Mouse (Mus musculus): ENCODE measurements at regions not wholly inside any gene's neighbourhood (a gene's known extent, or its start where the extent isn't known, plus 50 kb on each side); places are given as distances from the start of the nearest gene placed in this dataset.

- no peak for DNase-seq (ENCODE audit: low spot score in 2 of 2)
Measured at GRCm38 (mm10) chr3:50813760-50814400, 370.5 kb upstream of the Slc7a11 start.

GRCm38 (mm10) chr3:50815716-50816115 lies 372.3 kb upstream of the Slc7a11 start:
- DNase-seq (ENCODE audit: low spot score in 2 of 2) = no peak

GRCm38 (mm10) chr3:50816479-50816878 lies 373.1 kb upstream of the Slc7a11 start:
- no peak for DNase-seq (ENCODE audit: low spot score in 2 of 2)

GRCm38 (mm10) chr3:50817361-50817760 lies 373.9 kb upstream of the Slc7a11 start:
- no peak for DNase-seq (ENCODE audit: low spot score in 2 of 2)

GRCm38 (mm10) chr3:50820776-50821175 lies 377.4 kb upstream of the Slc7a11 start:
- no peak for DNase-seq (ENCODE audit: low spot score in 2 of 2)

- no peak for DNase-seq (ENCODE audit: low spot score in 2 of 2)
Measured at GRCm38 (mm10) chr3:50825534-50826423, 382.4 kb upstream of the Slc7a11 start.

- no peak for DNase-seq (ENCODE audit: low spot score in 2 of 2)
Measured at GRCm38 (mm10) chr3:50826424-50826819, 383.0 kb upstream of the Slc7a11 start.

GRCm38 (mm10) chr3:50829211-50829610 lies 385.8 kb upstream of the Slc7a11 start:
- DNase-seq (ENCODE audit: low spot score in 2 of 2) = no peak

- no peak for DNase-seq (ENCODE audit: low spot score in 2 of 2)
Measured at GRCm38 (mm10) chr3:50830446-50830845, 387.0 kb upstream of the Slc7a11 start.

GRCm38 (mm10) chr3:50830926-50831325 lies 387.5 kb upstream of the Slc7a11 start:
- no peak for DNase-seq (ENCODE audit: low spot score in 2 of 2)

- DNase-seq (ENCODE audit: low spot score in 2 of 2) = no peak
Measured at GRCm38 (mm10) chr3:50842216-50842615, 382.0 kb upstream of the Noct start.

- DNase-seq (ENCODE audit: low spot score in 2 of 2) = no peak
Measured at GRCm38 (mm10) chr3:50844835-50845301, 379.4 kb upstream of the Noct start.

- DNase-seq (ENCODE audit: low spot score in 2 of 2) = no peak
Measured at GRCm38 (mm10) chr3:50845311-50845710, 378.9 kb upstream of the Noct start.

- no peak for DNase-seq (ENCODE audit: low spot score in 2 of 2)
Measured at GRCm38 (mm10) chr3:50848528-50848927, 375.7 kb upstream of the Noct start.

- DNase-seq (ENCODE audit: low spot score in 2 of 2) = no peak
Measured at GRCm38 (mm10) chr3:50851083-50851637, 373.1 kb upstream of the Noct start.

GRCm38 (mm10) chr3:50867105-50867504 lies 357.1 kb upstream of the Noct start:
- no peak for DNase-seq (ENCODE audit: low spot score in 2 of 2)

- DNase-seq (ENCODE audit: low spot score in 2 of 2) = no peak
Measured at GRCm38 (mm10) chr3:50869211-50869610, 355.0 kb upstream of the Noct start.

GRCm38 (mm10) chr3:50879050-50879449 lies 345.2 kb upstream of the Noct start:
- DNase-seq (ENCODE audit: low spot score in 2 of 2) = no peak

GRCm38 (mm10) chr3:50879595-50879994 lies 344.7 kb upstream of the Noct start:
- no peak for DNase-seq (ENCODE audit: low spot score in 2 of 2)

GRCm38 (mm10) chr3:50881437-50882248 lies 342.6 kb upstream of the Noct start:
- DNase-seq (ENCODE audit: low spot score in 2 of 2) = no peak

GRCm38 (mm10) chr3:50882249-50882733 lies 342.0 kb upstream of the Noct start:
- DNase-seq (ENCODE audit: low spot score in 2 of 2) = no peak

GRCm38 (mm10) chr3:50886336-50886735 lies 337.9 kb upstream of the Noct start:
- no peak for DNase-seq (ENCODE audit: low spot score in 2 of 2)
